Mouse (Mus musculus) heart, embryonic 13.5 days (tissue): ENCODE measurements around the gene Taco1. TPM values are rescaled to one million over a fixed set of nuclear protein-coding genes. Genes with fewer than 3 reads are reported as not detected.
"Not testable (repeated sequence)": the region's sequence is repeated elsewhere in the genome, so short reads cannot be mapped to it uniquely, and the experiment has no call there.

ENCODE experiments used
- ATAC-seq: fragments of 200-750 bp; cut with Nextera tagmentation; 2 replicates; pipeline ENCODE4 v1.8.0; 2017; ENCODE audit warnings: moderate TSS enrichment; ENCODE audit not compliant: insufficient number of reproducible peaks, low FRiP score, low TSS enrichment; ENCODE audit errors: extremely low read depth
- H3K27ac ChIP-seq: fragments of 300-500 bp; sonication (generic); replicated peaks from 2 replicates; pipeline ENCODE4 v1.5.1; 2015; ENCODE audit warnings: moderate library complexity, mild to moderate bottlenecking, inconsistent platforms
- H3K27me3 ChIP-seq: fragments of 300-500 bp; sonication (generic); replicated peaks from 2 replicates; pipeline ENCODE4 v1.6.1; 2015; ENCODE audit warnings: mild to moderate bottlenecking, inconsistent platforms
- H3K36me3 ChIP-seq: fragments of 300-500 bp; sonication (generic); 2 replicates; pipeline ENCODE4 v1.6.1; 2015; ENCODE audit warnings: mild to moderate bottlenecking, inconsistent platforms
- H3K4me1 ChIP-seq: fragments of 300-500 bp; sonication (generic); 2 replicates; pipeline ENCODE4 v1.6.1; 2015; ENCODE audit warnings: inconsistent platforms
- H3K4me2 ChIP-seq: fragments of 300-500 bp; sonication (generic); 2 replicates; pipeline ENCODE4 v1.6.1; 2015; ENCODE audit warnings: inconsistent platforms, mild to moderate bottlenecking, moderate library complexity
- H3K4me3 ChIP-seq: fragments of 300-500 bp; sonication (generic); 2 replicates; pipeline ENCODE4 v1.5.1; 2015; ENCODE audit warnings: moderate library complexity, mild to moderate bottlenecking, inconsistent platforms
- H3K9ac ChIP-seq: fragments of 300-500 bp; sonication (generic); 2 replicates; pipeline ENCODE4 v1.6.1; 2015; ENCODE audit warnings: inconsistent platforms, mild to moderate bottlenecking, moderate library complexity
- H3K9me3 ChIP-seq: fragments of 300-500 bp; sonication (generic); 2 replicates; pipeline ENCODE4 v1.6.1; 2016; ENCODE audit warnings: inconsistent platforms
- WGBS: fragments of 180-500 bp; shearing (Covaris S2); methylation state at CpG from one replicate; pipeline ENCODE4 v1.1.7; 2015; ENCODE audit warnings: mixed read lengths; 5-methylcytosine and 5-hydroxymethylcytosine counted together
- polyA plus RNA-seq: library from polyadenylated mRNA; unstranded; fragments of >200 nt; fragmentation: Nextera tagmentation; extraction: Ambion mirVana; gene quantifications from 2 replicates; pipeline ENCODE4 v1.2.1, GENCODE M21; 2015

Gene Taco1
- 9.0 and 11.0 TPM in 2 replicates for polyA plus RNA-seq

DNA sequence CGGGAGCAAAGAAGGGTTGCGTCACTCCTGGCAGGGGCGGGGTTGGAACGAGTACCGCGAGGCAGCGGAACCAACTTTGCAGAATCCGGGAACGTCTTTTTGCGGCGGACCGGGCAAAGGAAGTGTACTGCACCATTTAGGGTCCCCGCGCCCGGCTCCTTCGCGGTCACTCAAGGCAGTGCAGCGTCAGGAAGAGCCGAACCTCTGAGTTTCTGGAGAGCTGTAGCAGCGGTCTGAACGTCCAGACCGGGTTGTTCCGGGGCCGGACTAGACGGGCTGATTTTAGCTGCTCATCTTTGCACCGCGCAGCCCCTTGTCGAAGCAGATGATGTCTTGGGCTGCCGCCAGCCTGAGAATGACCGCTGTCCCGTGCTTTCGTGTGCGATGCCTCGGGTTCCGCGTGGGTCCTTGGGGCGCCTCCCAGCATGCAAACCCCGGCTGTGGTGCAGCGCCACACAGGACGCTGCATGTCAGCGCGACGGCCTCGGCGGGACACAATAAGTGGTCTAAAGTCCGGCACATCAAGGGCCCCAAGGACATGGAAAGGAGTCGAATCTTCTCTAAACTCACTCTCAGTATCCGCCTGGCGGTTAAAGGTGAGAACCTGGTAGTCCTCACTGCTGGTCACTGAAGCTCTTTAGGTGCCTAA lies at the start of gene Taco1:
Gene Taco1 (plus strand): TSS at position 139 of the 649 bp plus-strand sequence.
- H3K9me3 ChIP-seq, result no peaks in the 10 kb centered on the region
- peaks cover 11% of the 10 kb centered on the region for H3K4me1 ChIP-seq
- ATAC-seq, result peak; percentile 87
- peak within 1 kb of the TSS; percentile 72 for H3K4me3 ChIP-seq
- 0% methylated on average over 49 of the region's 49 CpGs for WGBS
- peaks cover 9% of the 10 kb centered on the region for H3K36me3 ChIP-seq
- H3K9ac ChIP-seq, result peak within 1 kb of the TSS; percentile 90
- H3K27me3 ChIP-seq, result no peaks in the 10 kb centered on the region
- peak within 1 kb of the TSS; percentile 79 for H3K4me2 ChIP-seq
- peak within 1 kb of the TSS; percentile 79 for H3K27ac ChIP-seq

DNA sequence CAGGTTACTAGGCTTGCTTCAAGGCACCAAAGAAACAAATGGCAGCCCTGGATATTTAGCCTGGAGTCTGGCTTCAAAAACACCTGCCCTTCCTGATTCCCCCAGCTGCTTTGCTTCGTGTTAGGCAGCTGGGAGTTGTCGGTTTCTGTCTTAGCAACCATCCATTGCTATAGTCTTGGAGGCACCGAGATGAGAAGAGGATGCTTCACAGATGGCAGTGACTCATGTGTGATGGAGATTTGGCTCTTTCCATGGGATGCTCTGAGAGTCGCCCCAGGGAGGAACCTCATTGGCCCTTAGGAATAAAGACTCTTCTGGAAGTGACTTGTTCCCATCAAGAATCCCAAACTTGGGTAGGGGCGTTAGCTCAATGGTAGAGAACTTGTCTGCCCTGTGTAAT lies 49.4 kb upstream of the Taco1 start:
- no peak for ATAC-seq
- Histone ChIP-seq H3K9ac (no peak overlapping the region), H3K36me3 (no peaks in the 10 kb centered on the region), H3K4me2 (no peak overlapping the region), H3K27me3 (peaks cover 65% of the 10 kb centered on the region), H3K4me3 (no peak overlapping the region), H3K9me3 (no peaks in the 10 kb centered on the region), H3K27ac (no peak overlapping the region), H3K4me1 (peaks cover 24% of the 10 kb centered on the region)
- 69% methylated on average over 5 of the region's 5 CpGs for WGBS

DNA sequence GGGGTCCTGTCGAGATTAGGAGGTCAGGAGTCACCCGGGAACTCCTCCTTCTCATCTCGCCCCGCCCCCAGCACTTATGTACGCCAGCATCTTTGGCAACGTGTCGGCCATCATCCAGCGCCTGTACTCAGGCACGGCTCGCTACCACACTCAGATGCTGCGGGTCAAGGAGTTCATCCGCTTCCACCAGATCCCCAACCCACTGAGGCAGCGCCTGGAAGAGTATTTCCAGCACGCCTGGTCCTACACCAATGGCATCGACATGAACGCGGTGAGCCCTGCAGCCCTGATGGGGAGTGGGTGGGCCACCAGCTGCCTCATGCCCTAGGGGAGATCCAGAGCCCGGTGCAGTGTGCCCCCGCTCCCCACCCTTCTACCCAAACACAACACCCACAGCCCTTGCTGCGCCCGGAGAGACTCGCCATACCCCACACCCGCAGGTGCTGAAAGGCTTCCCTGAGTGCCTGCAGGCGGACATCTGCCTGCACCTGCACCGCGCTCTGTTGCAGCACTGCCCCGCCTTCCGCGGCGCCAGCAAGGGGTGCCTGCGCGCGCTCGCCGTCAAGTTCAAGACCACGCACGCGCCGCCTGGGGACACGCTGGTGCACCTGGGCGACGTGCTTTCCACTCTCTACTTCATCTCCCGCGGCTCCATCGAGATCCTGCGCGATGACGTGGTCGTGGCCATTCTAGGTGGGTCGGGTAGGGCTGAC lies 45.7 kb upstream of the Taco1 start:
- Histone ChIP-seq H3K4me3 (peak overlapping the region; percentile 42), H3K9ac (peak overlapping the region; percentile 47), H3K4me1 (peaks cover 10% of the 10 kb centered on the region), H3K27me3 (peaks cover 76% of the 10 kb centered on the region), H3K4me2 (peak overlapping the region; percentile 70), H3K9me3 (no peaks in the 10 kb centered on the region), H3K27ac (no peak overlapping the region), H3K36me3 (no peaks in the 10 kb centered on the region)
- ATAC-seq, result no peak
- whole genome bisulfite sequencing, result 2% methylated on average over 47 of the region's 50 CpGs

DNA sequence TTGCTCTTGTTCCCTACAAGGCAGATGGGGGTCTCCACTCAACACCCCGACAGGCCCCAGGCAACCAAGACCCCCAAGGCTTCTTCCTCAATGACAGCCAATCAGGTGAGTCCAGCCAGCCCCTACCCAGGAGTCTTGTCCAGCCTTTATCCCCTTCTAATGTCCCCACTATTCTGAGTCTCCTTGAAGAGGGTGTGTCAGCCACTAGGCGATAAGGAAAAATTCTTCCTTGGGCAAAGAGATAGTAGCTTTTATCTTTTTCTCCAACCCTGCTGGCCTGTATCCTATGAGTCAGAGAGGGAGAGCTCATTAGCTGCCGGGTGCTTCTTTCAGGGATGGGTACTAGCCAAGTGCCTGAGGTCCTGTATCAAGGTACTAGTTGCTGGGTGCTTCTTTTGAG lies 40.1 kb upstream of the Taco1 start:
- Histone ChIP-seq H3K4me1 (no peaks in the 10 kb centered on the region), H3K36me3 (no peaks in the 10 kb centered on the region), H3K27ac (no peak overlapping the region), H3K27me3 (peaks cover 38% of the 10 kb centered on the region), H3K9ac (no peak overlapping the region), H3K4me3 (no peak overlapping the region), H3K4me2 (no peak overlapping the region), H3K9me3 (no peaks in the 10 kb centered on the region)
- no peak for ATAC-seq
- WGBS, result 43% methylated on average over 3 of the region's 3 CpGs

DNA sequence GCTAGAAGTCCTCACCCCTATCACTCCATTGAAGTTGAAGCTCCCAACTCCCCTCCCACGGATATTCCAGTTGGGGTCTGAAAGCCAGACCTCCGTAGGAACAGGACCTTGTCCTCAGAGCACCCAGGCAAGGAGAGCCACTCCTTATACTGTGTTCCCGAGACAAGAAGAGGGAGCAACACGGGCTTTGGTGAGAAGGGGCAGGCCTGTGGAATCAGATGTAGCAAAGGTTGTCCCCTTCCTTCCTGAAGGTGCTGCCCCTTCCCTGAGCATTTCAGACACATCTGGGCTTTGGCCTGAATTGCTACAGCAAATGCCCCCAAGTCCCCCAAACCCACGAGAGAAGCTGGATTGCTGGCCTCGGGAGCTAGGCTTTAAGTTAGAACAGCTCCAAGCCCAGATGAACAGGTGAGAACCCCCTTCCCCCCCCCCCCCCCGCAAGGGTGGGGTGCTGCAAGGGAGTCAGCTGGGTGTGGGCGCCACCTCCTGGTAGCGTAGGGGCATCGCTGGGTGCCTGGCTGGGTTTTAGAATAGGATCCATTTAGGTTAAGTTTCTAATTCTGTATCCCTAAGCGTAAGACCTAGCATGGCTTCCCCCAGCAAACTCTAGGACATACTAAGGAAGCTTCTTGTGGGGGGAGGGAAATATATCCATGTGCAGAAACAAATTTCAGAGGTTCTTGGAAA lies 39.3 kb upstream of the Taco1 start:
- no peak overlapping the region for H3K9ac ChIP-seq
- H3K9me3 ChIP-seq, result no peaks in the 10 kb centered on the region
- no peak overlapping the region for H3K27ac ChIP-seq
- 22% methylated on average over 11 of the region's 11 CpGs for WGBS
- no peaks in the 10 kb centered on the region for H3K36me3 ChIP-seq
- H3K4me3 ChIP-seq, result no peak overlapping the region
- ATAC-seq, result no peak
- H3K27me3 ChIP-seq, result peaks cover 30% of the 10 kb centered on the region
- no peaks in the 10 kb centered on the region for H3K4me1 ChIP-seq
- no peak overlapping the region for H3K4me2 ChIP-seq

DNA sequence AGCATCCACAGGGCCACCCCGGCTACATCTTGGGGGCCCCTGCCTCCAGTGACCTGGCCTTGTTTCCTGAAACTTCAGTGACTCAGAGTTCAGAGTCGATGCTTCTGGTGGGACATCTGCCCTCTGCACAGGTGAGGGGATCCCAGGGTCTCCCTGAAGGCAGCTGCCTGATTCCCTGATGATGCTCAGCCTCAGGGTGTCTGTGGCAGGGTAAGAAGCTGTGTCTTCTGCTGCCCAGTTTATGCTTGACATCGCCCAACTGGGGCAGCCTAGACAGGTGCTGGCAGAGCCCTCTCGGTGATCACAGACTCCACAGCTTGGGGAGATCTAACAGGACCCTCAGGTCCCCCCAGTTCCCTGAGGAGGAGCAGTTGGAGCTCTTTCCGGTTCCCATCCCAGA lies 38.3 kb upstream of the Taco1 start:
- Histone ChIP-seq H3K4me3 (no peak overlapping the region), H3K4me1 (no peaks in the 10 kb centered on the region), H3K4me2 (no peak overlapping the region), H3K9ac (no peak overlapping the region), H3K36me3 (no peaks in the 10 kb centered on the region), H3K9me3 (no peaks in the 10 kb centered on the region), H3K27ac (no peak overlapping the region), H3K27me3 (peaks cover 20% of the 10 kb centered on the region)
- 86% methylated on average over 5 of the region's 5 CpGs for WGBS
- ATAC-seq, result no peak

DNA sequence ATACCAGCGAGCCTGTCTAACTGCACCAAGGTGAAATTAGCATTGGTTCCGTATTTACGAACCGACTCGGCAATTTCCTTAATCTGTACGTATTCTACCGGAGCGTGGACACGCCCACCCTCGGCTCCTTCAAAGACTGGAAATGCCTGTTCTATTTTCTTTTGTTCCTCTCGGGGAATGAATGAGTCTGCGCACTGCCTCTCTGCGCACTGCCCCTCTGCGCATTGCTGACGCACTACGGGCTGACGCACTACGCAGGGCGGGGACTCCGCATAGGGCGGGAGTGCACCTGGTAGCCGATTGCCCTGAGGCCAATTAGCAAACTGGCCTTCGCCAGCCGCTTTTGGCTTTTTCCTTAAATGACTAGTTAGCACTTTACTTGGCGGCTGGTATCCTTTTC lies 33.8 kb upstream of the Taco1 start:
- not testable (repeated sequence) for H3K4me1 ChIP-seq, ATAC-seq, H3K36me3 ChIP-seq, H3K27ac ChIP-seq, H3K9me3 ChIP-seq, H3K27me3 ChIP-seq
- Histone ChIP-seq H3K4me2 (peak overlapping the region; percentile 52), H3K4me3 (peak overlapping the region; percentile 49), H3K9ac (peak overlapping the region; percentile 73)
- WGBS, result 40% methylated on average over 12 of the region's 25 CpGs

DNA sequence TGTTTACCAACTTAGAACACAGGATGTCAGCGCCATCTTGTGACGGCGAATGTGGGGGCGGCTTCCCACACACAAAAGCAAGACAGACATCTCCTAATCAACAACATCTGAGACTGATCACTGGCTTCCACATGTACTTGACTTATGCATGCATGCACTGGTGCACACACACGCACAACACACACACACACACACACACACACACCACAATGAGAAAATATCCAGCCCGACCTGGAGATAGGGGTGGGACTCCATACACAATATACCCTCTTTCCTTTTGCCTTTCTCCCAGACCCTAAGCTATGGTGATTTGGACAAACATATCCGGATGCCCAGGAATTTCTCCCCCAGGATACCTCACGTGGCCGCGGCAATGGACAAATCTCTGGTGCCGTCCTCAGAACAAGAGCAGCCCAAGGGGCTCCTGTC lies 32.4 kb upstream of the Taco1 start:
- Histone ChIP-seq H3K36me3 (no peaks in the 10 kb centered on the region), H3K27ac (peak overlapping the region; percentile 75), H3K4me1 (peaks cover 20% of the 10 kb centered on the region), H3K9me3 (no peaks in the 10 kb centered on the region), H3K9ac (peak overlapping the region; percentile 65), H3K4me2 (peak overlapping the region; percentile 56), H3K4me3 (peak overlapping the region; percentile 28), H3K27me3 (no peaks in the 10 kb centered on the region)
- ATAC-seq, result no peak
- 35% methylated on average over 11 of the region's 11 CpGs for WGBS

DNA sequence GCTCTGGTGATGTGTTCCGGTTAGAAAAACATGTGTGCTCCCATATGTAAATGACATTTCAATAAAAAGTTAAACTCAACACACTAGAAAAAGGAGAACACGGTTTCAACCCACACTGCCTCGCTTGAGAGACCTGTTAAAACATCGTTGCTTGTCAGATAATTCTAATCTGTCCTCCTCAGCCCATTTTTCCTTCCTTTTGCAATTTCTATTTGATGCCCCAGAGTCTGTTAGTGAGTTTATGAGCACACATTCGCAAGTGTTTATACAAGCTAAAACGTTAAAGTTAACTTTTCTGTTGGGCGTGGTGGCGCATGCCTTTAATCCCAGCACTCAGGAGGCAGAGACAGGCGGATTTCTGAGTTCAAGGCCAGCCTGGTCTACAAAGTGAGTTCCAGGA lies 30.9 kb upstream of the Taco1 start:
- Histone ChIP-seq H3K36me3 (peaks cover 6% of the 10 kb centered on the region; the same call in 1 of the 2 replicates), H3K4me2 (no peak overlapping the region), H3K9ac (no peak overlapping the region), H3K4me3 (no peak overlapping the region), H3K4me1 (peaks cover 33% of the 10 kb centered on the region), H3K27ac (no peak overlapping the region), H3K9me3 (no peaks in the 10 kb centered on the region), H3K27me3 (no peaks in the 10 kb centered on the region)
- no peak for ATAC-seq
- 77% methylated on average over 9 of the region's 9 CpGs for WGBS

DNA sequence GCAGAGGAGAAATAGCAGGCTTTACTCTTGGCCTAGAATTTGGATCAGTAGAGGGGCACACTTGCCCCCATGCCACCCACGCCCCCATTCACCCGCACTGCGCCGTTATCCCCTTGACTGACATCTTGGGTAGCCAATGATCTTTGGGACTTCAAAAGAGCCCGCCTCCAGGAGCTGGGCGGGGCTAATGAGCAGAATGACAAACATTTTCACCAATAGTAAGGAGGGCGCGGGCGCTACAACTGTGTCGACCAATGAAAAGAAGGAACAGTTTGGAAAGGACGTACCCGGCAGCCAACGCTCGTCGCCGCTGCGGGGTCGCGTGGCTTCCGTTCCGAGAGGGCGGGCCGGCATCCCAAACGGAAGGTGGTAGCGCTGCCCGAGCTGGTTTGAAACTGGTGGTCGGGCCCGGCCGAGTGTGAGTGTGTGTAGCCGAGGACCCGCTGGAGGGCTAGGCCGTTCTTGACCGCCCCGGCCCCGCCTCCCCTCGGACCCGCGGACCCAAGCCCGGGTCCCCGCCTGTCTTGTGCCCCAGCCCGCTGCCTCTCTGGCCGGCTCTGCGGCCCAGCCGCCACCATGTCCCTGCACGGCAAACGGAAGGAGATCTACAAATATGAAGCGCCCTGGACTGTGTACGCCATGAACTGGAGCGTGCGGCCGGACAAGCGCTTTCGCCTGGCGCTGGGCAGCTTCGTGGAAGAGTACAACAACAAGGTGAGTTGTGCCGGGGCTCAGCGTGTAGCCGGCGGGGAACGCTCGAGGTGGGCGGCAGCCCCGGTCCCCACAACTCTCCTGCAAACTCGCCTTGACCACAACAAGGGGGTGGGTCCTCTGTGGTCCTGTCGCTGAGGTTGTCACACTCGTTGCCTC lies 29.1 kb upstream of the Taco1 start, which contains the start of gene Dcaf7:
Gene Dcaf7 (plus strand): TSS at position 325 of the 870 bp plus-strand sequence.
- peaks cover 33% of the 10 kb centered on the region for H3K4me1 ChIP-seq
- H3K27ac ChIP-seq, result peak within 1 kb of the TSS; percentile 89
- peak within 1 kb of the TSS; percentile 93 for H3K9ac ChIP-seq
- peak within 1 kb of the TSS; percentile 96 for H3K4me2 ChIP-seq
- WGBS, result under 1% methylated on average over 66 of the region's 66 CpGs
- no peaks in the 10 kb centered on the region for H3K27me3 ChIP-seq
- peak within 1 kb of the TSS; percentile 90 for H3K4me3 ChIP-seq
- ATAC-seq, result peak; percentile 98
- peaks cover 6% of the 10 kb centered on the region; the same call in 1 of the 2 replicates for H3K36me3 ChIP-seq
- H3K9me3 ChIP-seq, result no peaks in the 10 kb centered on the region

DNA sequence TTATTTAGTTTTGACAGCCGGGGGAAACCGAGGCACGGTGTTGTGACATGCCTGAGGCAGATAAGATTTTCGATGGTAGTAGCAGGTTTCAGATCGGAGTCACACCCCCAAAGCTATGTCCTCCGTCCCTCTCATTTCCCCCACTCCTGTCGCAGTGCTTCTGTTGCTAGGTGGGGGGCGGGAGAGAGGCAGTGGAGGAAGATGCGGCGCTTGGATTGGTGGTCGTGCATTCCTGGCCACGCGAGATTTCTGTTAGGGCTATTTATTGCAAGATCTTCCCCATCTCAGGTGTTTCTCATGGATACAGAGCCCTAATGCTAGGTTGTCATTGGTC lies 28.5 kb upstream of the Taco1 start:
- Histone ChIP-seq H3K27me3 (no peaks in the 10 kb centered on the region), H3K27ac (peak overlapping the region; percentile 89), H3K36me3 (peaks cover 6% of the 10 kb centered on the region; the same call in 1 of the 2 replicates), H3K9me3 (no peaks in the 10 kb centered on the region), H3K4me2 (peak overlapping the region; percentile 96), H3K4me1 (peaks cover 33% of the 10 kb centered on the region), H3K9ac (peak overlapping the region; percentile 93), H3K4me3 (peak overlapping the region; percentile 90)
- ATAC-seq, result no peak
- 0% methylated on average over 13 of the region's 13 CpGs for whole genome bisulfite sequencing
